Mouse (Mus musculus) embryo, embryonic 9.5 days (tissue): ENCODE measurements around the gene Cfh.
"Not testable (repeated sequence)": the region's sequence is repeated elsewhere in the genome, so short reads cannot be mapped to it uniquely, and the experiment has no call there.

Experiments
- DNase-seq: peaks from one replicate; pipeline ENCODE4 v3.0.0-alpha.2; 2017; ENCODE audit errors: extremely low spot score

The Cfh gene

DNA sequence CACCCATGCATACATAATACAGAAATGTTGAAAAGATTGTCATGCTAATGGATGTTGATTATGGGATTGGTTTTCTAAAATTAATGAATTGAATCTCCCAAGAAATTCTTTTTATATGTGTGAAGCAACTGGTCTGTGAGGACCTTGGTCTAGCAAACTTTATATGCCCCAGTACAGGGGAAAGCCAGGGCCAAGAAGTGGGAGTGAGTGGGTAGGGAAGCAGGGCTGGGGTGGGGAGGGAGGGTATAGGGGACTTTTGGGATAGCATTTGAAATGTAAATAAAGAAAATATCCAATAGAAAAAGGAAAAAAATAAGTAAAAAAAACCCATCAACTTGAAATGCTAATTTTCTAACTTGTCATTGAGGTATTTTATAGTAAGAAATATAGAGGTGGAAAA, at the start of gene Cfh:
Gene Cfh, minus strand, starts transcription at position 101 of the 400 bp plus-strand sequence.
- not testable (repeated sequence) for DNase-seq

DNA sequence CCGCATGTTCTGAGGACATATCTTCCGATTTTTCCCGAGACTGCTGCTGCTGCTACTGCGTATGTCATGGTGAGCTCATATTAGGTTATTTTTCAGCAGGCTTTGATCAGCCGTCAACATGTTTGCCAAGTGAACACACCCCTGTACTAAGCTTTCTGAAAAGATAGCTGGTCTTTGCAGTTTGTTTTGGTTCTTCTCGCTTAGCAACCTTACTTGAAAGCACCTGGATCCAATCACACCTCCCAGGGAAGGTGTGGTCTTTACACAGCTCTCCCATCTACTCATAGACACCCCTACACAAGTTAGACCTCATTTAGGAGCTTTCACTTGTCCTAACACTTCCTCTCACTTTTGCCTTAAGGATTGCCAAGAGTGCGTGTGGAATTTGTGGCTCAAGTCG, 43.1 kb upstream of the Cfh start:
- no peak for DNase-seq

DNA sequence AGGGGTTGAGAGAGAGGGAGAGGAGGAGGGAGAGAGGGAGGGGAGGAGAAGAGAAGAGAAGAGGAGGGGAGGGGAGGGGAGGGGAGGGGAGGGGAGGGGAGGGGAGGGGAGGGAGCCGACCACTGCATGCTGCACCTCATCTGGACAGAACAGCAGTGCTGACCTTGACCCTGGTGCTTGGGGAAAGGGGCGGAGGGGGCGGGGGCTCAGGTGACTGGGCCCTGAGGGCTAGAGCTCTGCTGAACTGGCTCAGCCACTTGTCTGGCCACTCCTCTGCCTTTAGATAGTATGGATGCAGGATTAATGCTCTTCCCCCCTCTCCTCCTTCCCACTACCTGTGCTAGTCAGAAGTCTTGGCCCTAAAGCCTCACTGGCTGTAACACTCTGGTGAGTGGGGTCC, 41.7 kb upstream of the Cfh start:
- no peak for DNase-seq

DNA sequence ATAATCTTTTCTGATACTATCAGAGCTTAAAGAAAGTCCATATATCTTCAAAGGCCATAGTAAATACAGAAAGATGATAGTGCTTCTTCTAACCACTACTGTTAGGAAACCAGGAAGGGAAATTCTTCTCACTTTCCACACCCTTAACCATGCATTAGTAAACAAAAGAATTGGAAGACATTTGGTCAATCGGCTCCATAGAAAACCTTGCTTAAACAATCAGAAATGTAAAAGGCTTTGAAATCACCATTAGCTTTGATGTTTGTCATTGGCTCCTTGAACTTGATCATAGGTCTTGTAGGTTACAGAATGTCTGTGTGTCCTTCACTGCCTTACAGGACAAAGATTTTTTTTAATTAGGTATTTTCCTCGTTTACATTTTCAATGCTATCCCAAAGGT, 21.8 kb upstream of the Cfh start:
- DNase-seq, result no peak

DNA sequence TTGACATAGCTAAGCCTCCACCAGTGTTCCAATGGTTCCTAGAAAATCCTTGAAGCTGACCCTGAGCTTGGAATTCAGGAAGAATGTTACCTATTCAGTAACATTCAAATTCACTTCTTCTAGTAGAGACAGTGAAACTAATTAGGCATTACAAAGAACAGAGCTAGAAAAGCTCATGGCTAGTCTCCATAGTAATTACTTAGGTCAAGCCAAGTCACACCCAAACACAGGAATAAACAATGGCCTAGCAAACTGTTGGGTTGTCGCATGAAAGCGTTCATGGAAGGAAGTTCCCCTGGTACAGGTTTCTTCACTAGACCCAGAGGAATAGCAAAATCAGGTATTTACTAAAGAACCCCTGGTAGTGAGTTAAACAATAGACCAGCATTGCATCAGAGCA, 4.9 kb upstream of the Cfh start:
- not testable (repeated sequence) for DNase-seq

DNA sequence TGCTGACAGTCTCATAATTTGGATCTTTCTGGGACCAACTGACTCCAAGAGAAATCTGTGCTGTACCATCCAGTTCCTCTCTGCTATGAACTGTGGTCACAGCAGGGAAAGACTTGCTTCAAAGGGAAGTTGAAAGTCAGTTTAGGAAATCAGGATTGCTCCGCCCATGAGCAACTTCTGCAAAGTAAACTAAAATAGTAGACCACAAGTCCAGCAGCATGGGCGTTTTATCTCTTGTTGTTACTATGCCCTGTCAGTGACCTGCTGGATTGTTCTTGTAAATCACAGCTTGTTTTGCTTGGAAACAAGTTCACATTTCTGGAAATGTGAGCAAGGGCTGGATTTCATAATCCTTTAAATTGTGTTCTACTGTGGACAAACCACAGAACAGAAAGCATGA, 356 bp downstream of the Cfh start:
- no peak for DNase-seq

DNA sequence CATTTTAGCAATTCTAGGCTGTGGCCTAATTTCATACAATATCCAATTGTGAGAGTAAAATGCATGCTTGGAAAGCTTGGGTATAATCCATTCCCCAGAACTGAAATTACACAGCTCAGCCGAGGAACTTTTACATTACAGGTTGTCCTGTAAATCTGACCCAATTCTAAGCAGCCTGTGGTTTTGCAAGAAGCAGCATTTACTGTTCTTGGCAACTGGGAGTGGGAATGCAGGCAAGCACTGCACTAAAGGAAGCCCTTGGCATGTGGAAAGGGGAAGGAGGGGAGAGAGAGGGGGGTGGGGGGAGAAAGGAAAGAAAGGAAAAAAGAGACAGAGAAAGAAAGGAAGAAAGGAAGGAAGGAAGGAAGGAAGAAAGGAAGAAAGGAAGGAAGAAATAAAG, 3.4 kb downstream of the Cfh start:
- no peak for DNase-seq

DNA sequence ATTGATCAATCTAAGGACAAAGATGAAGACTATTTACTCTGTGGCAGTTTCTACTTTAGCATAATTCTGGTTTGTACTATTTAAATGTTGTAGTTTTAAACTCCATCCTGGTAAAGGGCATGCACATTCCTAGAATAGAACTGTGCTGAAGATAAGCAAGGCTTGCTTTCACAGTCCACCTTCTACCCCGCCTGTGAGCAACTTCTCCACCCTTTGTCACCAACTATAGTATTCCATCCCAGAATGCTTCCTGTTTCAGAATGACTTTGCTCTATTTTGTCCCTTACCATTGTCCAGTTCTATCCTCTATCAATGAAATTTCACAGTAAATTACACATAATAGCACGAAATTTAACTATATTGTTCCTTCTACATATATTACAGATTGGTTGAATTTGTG, 8.1 kb downstream of the Cfh start:
- DNase-seq, result no peak

DNA sequence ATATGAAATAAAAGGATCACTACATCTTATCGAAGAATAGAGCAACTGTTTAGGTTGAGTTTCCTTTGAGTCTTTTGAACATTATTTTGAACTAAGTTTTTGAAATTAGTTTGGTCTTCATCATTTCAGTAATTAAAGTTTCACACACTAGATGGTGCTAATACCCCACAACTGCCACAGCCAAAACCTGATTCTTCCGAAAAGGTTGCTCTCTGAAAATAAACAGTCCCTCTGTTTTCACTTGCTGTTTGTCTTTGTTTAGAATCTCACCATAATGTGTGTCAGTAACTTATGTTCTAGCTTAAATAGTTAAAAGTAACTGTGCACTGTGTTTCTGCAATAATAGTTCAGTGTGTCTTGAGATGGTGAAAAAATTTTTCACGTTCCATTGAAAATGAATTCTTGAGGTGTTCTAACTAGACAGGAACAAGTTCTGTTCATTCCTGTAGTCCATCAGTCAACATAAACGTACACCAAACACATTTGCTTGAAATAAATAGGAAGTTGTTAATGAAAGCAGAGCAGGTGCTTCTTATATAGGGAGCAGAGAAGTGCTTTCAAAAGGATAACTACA, 11.9 kb downstream of the Cfh start:
- peak; percentile 5 for DNase-seq

DNA sequence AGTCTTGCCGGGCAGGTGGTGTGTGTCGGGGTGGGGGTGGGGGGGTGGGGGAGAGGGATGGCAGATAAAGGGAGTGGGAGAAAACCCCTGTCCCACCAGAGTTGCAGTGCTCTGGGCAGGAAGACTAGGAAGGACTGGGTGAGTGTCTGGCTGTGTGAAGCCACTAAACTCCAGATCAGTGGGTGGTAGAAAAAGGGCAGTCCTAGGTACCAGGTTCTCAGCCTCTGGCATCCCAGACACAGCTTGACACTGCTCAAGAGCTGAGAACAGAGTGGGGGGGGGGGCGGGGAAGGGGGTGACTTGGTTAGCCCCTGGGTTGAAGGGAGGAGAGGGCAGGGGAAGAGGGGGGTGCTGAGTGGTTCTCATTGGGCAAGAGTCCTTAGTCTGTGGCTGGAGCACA, 24.6 kb downstream of the Cfh start:
- DNase-seq, result no peak

DNA sequence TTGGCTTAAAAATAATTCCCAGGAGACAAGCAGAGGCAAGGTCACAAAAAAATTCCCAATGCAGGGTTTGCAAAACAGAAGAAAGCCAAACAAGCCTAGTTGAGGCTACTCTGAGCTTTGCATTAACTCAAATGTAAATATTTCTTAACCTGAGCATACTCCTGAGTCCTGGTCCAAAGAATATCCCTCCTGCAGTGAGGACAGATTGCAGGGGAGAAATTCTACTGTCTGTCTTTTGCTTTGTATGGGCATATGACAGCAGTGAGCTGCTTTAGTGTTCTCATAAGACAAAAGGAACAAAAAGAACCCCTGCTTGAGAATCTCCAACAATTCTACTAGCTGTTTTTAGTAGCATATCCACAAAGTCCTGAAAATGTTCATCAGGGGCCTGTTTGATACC, 114.1 kb downstream of the Cfh start:
- no peak for DNase-seq
